Mouse (Mus musculus) Patski (cell line): ENCODE measurements at regions not wholly inside any gene's neighbourhood (a gene's known extent, or its start where the extent isn't known, plus 50 kb on each side); places are given as distances from the start of the nearest gene placed in this dataset.

Experiments
- ATAC-seq: fragments of 100-300 bp; one replicate; pipeline ENCODE4 v1.8.0; 2021
- CTCF ChIA-PET: fragments of 350-600 bp; sonication (Branson Sonifier 250); formaldehyde crosslinking; loops from one replicate; lab custom pipeline; 2022; ENCODE audit warnings: inconsistent platforms; lab: Charles Lee
- POLR2A ChIA-PET: fragments of 350-600 bp; sonication (Branson Sonifier 250); formaldehyde crosslinking; loops from one replicate; lab custom pipeline; 2022; ENCODE audit warnings: antibody characterized with exemption, inconsistent platforms; lab: Charles Lee
- DNase-seq: peaks from one replicate; pipeline ENCODE4 v3.0.0-alpha.2; 2011; ENCODE audit warnings: low read depth, low spot score
- H3K27me3 ChIP-seq: fragments of 371-371 bp; one replicate; pipeline ENCODE4 v1.5.1; 2021
- CTCF ChIP-seq: fragments of 100-300 bp; IDR thresholded peaks from one replicate; pipeline ENCODE4 v1.5.1; 2021
- in situ Hi-C: fragments of 300-500 bp; cut with MboI; formaldehyde crosslinking; loops from 3 replicates; pipeline ENCODE4 v1.11.1; 2018; ENCODE audit warnings: low pct_unique_long_range_greater_than_20kb, mixed read lengths

DNA sequence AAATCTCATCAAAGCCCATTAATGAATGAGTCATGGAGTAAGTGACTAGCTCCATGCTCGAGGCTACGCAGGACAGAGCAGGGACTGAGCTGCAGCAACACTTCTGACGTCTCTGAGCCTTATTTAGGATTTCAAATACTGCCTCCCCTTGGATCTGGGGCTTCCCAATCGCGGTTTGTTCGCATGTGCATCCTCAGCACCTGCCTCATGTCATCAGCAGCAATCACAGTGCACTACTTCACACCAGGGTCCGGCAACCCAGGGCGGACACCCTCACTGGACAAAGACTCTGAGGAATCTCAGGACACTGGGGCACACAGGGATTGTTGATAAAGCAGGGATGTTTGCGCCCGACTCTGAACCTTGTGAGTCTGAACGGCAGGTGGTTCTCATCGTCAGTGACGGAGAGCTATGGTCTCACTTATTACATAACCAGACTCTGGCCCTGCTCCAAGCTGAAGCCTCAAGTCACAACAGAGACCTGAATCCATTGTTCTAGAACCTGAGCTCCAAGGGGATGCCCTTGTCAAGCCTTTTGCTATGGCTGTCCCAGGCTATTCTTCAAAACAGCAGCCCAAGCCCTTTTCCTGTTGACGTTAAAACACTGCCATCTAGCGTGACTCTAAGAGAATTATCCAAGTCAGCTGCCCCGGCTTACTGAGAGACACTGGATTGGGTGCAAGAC lies 247.2 kb upstream of the Gm26657 start:
- H3K27me3 ChIP-seq, result no peaks in the 10 kb centered on the region
- DNase-seq, result no peak
- in situ Hi-C loops, result loop anchor here (5.0 to 10.0 kb wide), 3 partner anchors 192 to 1005 kb away; no protein-coding TSS in a partner anchor
- ChIA-PET POLR2A (interaction anchor here (0.6 to 1.0 kb wide), 3 partner anchors 13 to 997 kb away, joined by 3 to 6 read pairs (median 4); no protein-coding TSS in a partner anchor), CTCF (interaction anchor here (0.9 to 2.6 kb wide), 10 partner anchors 14 to 1014 kb away, joined by 3 to 10 read pairs (median 4); no protein-coding TSS in a partner anchor)
- no peak for ATAC-seq
- TF ChIP-seq CTCF, result peak; percentile 80

DNA sequence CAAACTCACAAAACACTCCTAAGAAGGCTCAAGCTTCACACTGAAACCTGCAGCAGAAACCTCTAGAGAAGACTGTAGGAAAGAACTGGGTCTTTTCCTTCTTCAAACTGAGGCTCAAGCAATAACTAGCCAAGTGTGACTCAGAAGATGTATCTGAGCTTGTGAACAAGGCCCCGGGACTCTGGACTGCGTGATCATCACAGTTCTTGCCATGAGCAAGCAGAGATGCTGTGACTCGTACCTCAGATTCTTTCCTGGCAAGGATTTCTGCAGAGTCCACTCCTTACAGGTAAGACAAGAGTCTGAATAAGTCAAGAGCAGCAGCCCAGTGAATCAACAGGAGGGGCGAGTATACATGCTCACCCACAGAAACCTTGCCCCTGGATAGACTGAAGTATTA lies 250.5 kb upstream of the Gm26657 start:
- TF ChIP-seq CTCF, result no peak
- no peaks in the 10 kb centered on the region for H3K27me3 ChIP-seq
- DNase-seq, result no peak
- CTCF ChIA-PET, result no interaction called here
- no peak for ATAC-seq
- in situ Hi-C loops, result loop anchor here (5.0 kb wide), 3 partner anchors 122 to 962 kb away; no protein-coding TSS in a partner anchor
- POLR2A ChIA-PET, result no interaction called here

DNA sequence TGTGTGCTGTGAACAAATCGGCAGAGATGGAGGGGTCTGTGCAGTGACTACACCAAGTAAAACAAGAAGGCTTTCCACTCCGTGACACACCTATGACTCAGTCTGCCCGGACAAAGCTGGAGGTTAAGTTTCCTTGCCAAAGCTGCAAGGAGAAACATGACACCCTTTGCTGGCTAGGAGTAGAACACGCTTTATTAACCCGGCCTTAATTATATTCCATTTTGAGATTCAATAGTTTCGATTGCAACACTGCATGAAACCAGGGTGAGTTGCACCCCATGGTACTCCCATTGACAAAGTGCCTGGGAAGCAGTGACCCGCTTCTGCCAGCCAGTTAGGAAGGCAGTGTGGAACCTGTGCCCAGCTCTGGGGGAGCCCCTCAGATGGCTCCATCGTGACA lies 256.2 kb upstream of the Gm26657 start:
- in situ Hi-C loops, result no loop called here
- ATAC-seq, result peak; percentile 87
- no peak for TF ChIP-seq CTCF
- H3K27me3 ChIP-seq, result no peaks in the 10 kb centered on the region
- CTCF ChIA-PET, result interaction anchor here (1.2 kb wide), 1 partner anchor 80 kb away, joined by 4 read pairs; no protein-coding TSS in a partner anchor
- POLR2A ChIA-PET, result no interaction called here
- DNase-seq, result peak; percentile 91

DNA sequence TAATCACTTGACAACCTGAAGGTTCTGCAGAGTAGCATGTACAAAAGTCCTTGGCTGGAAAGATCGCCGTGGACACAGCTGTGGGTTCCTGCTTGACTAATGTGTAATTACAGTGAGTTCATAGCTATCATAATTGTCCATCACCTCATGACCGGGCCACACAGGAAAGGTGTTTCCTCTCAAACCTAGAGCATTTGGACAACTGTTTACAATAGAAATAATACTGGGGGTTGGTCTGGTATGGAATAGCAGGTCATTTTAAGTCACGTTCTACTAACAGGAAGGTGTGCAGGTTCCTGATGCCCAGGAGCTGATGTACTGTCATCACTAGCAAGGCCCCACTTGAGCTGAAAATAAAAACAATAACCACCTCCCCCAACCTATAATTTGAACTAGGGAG lies 283.1 kb upstream of the Gm26657 start:
- in situ Hi-C loops, result no loop called here
- no peak for TF ChIP-seq CTCF
- H3K27me3 ChIP-seq, result no peaks in the 10 kb centered on the region
- ChIA-PET POLR2A (no interaction called here), CTCF (no interaction called here)
- DNase-seq (no peak), ATAC-seq (no peak)

DNA sequence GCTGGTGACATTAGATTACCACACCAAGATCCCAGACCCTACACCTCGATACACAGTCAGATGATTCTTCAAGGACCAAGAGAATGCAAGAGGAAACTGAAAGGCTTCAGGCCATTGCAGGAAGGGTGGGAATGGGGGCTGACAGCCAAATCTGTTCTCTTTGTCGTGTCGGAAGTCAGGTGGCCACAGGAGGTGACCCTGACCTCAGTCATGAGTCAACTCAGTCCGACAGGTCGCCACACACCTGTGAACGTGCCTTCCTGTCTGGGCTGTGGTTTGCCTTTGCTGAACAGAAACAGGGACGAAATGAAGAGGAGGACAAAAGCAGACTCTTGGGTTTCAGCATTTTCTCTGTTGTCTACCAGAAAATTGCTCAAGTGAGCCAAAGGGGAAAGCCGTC lies 318.3 kb upstream of the Gm26657 start:
- in situ Hi-C loops, result no loop called here
- ChIA-PET CTCF (no interaction called here), POLR2A (no interaction called here)
- peak; percentile 9 for DNase-seq
- no peak for TF ChIP-seq CTCF
- H3K27me3 ChIP-seq, result no peaks in the 10 kb centered on the region
- ATAC-seq, result no peak

DNA sequence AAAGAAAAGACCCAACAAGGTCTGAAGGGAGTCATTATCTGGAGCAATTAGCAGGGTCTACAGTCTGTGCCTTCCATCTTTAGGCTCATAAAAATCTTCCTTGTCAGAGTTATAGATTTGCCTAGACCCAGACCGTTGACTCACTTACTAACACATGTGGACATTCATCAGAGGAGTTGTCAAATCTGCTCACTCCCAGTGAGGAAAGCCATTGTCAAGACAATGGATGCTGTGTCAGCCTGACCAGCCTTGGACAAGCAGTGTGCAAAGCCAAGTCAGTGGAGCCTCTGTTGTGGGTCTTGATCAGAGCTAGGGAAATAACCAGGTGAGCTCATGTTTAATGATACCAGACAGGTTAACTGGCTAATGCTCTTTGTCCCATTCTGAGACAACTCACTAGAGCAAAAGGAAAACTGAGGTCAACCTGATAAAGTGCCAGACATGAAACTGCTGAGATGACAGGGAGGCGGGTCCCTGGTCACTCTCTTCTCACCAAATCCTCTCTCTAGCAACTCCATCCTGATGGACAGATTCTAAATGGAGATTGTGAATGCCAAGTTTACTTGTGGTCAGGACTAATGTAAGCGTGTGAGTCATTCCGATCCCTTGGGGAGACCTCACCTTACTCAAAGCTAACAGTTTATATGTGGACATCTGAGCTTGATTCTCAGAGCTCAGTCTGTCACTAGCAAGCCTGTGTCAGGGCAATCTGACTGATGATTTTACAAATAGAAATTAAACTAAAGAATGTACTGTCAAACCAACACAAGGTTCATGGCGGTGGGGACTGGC lies 320.6 kb upstream of the Gm26657 start:
- ATAC-seq, result peak; percentile 8
- ChIA-PET POLR2A (interaction anchor here (0.6 kb wide), 1 partner anchor 168 kb away, joined by 3 read pairs; no protein-coding TSS in a partner anchor), CTCF (interaction anchor here (0.7 to 1.5 kb wide), 2 partner anchors 9 to 10 kb away, joined by 3 read pairs; no protein-coding TSS in a partner anchor)
- no peak for TF ChIP-seq CTCF
- peak; percentile 12 for DNase-seq
- in situ Hi-C loops, result no loop called here
- H3K27me3 ChIP-seq, result no peaks in the 10 kb centered on the region

DNA sequence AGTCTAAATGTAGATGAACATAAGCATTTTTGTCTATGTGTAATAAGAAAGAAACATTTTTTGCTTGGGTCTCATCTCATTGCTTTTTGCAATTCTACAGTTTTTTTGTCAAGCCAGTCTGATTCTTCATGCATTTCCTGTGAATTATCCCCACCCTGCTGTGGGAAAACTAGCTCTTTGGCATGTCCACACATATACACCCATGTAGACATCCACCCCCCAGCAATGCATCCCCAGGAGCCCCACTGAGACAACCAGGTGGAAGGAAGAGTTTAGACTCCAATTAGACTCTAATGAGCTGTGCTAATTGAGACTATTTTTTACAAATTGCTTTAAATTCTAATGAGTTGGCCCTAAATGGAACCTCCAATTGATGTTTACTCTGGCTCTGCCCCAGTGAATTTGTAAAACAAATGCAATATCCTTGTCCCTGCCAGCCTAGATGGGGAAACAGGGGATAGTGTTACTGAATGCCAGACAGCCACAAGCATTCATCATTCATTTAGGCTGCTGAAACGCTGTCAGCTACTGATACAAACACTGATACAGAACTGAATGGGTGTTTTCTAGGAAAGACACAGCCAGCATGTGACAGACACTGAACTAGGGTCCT lies 328.7 kb upstream of the Gm26657 start:
- in situ Hi-C loops, result no loop called here
- ChIA-PET POLR2A (no interaction called here), CTCF (no interaction called here)
- no peak for TF ChIP-seq CTCF
- ATAC-seq (no peak), DNase-seq (no peak)
- no peaks in the 10 kb centered on the region for H3K27me3 ChIP-seq

DNA sequence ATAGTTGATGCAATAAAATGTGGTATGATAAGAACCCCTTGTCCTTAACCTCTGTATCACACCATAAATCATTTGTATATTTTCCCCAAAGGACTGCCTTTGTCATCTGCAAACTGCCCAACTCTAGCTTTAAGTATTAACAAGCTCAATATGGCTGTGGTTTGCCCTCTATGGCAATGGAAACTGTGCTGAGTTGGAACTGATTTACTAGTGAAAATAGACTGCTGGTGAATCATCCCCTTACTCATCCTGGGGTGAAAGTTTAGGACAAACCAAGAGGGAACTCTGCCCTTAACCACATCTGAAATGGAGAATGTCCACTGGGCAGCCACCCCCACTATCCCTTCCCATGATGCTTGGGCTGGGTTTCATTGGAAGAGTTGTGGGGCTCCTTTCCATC lies 346.1 kb upstream of the Gm26657 start:
- no peaks in the 10 kb centered on the region for H3K27me3 ChIP-seq
- ChIA-PET CTCF (no interaction called here), POLR2A (no interaction called here)
- TF ChIP-seq CTCF, result no peak
- ATAC-seq, result no peak
- in situ Hi-C loops, result no loop called here
- DNase-seq, result peak; percentile 69

DNA sequence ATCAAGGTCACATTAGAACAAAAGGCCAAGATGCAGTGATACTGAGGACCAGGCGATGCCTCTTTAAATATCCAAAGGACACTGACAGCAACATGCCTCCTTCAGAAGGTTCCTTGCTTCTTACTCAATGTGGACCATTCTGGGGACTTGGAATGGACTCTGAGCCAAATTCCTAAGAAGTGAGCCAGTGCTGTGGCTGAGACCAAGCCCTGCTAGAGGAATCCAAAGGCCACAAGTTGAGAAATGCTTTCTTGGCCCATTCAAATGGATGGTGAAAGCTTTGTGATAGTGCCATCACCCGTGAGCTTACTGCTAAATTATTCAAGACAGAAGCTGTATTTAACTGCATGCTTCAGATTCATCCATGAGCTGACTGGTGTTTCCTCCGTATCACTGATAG lies 352.8 kb upstream of the Gm26657 start:
- ChIA-PET CTCF (no interaction called here), POLR2A (interaction anchor here (0.9 to 1.3 kb wide), 2 partner anchors 9 to 41 kb away, joined by 3 read pairs; no protein-coding TSS in a partner anchor)
- ATAC-seq, result peak; percentile 39
- in situ Hi-C loops, result no loop called here
- H3K27me3 ChIP-seq, result no peaks in the 10 kb centered on the region
- DNase-seq, result no peak
- TF ChIP-seq CTCF, result no peak

DNA sequence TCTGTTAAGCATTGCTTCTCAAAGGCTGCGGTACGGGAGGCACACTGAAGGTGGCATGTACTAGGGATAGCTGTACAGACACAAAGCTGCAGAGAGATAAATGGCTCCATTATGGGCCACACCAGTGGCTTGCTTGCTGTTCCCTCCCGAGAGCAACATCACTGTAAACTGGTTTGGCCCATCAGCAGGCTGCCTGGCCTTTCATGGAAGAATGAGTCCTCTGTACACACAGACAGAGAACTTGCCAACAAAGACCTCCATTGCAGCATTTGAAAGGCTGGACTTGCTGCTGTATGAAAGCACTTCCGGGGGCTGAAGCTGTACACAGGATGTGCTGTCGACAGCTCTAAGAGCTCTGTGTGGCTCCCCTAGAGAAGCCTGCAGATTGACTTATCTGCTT lies 364.1 kb upstream of the Gm26657 start:
- POLR2A ChIA-PET, result no interaction called here
- no peaks in the 10 kb centered on the region for H3K27me3 ChIP-seq
- in situ Hi-C loops, result loop anchor here (10.0 kb wide), 2 partner anchors 651 to 891 kb away; no protein-coding TSS in a partner anchor
- no peak for ATAC-seq
- no peak for DNase-seq
- TF ChIP-seq CTCF, result no peak
- CTCF ChIA-PET, result no interaction called here
